Mouse (Mus musculus) MEL (cell line): ENCODE results near the gene Slco2a1.

Experiments used
- CTCF ChIP-seq, 3 experiments: IDR thresholded peaks in 2 of 3; conservative IDR thresholded peaks in 1 of 3; 2 replicates each; pipeline ENCODE4 v1.5.1; 2011 to 2012; ENCODE audit warnings: low read length in 3 of 3, low read depth in 2 of 3, mild to moderate bottlenecking in 2 of 3, improper control_type of control experiment in 1 of 3, inconsistent platforms in 1 of 3, mixed read lengths in 1 of 3, moderate library complexity in 1 of 3; ENCODE audit not compliant: control insufficient read depth in 1 of 3, insufficient read depth in 1 of 3, poor library complexity in 1 of 3, severe bottlenecking in 1 of 3
- E2F4 ChIP-seq: IDR thresholded peaks from 2 replicates; pipeline ENCODE4 v1.6.1; 2011; ENCODE audit warnings: low read depth, low read length, improper control_type of control experiment, borderline replicate concordance
- ELF1 ChIP-seq: IDR thresholded peaks from 2 replicates; pipeline ENCODE4 v1.6.1; 2014; ENCODE audit warnings: low read depth, mild to moderate bottlenecking, inconsistent platforms, low read length, improper control_type of control experiment, moderate library complexity
- EP300 ChIP-seq, 2 experiments: IDR thresholded peaks; 2 replicates each; pipeline ENCODE4 v1.6.1; 2011; ENCODE audit warnings: improper control_type of control experiment in 2 of 2, low read length in 2 of 2, low read depth in 1 of 2, mild to moderate bottlenecking in 1 of 2
- GATA1 ChIP-seq: IDR thresholded peaks from 2 replicates; pipeline ENCODE4 v1.6.1; 2011; ENCODE audit warnings: low read depth, low read length, improper control_type of control experiment
- HCFC1 ChIP-seq: IDR thresholded peaks from 2 replicates; pipeline ENCODE4 v1.6.1; 2012; ENCODE audit warnings: low read depth, mild to moderate bottlenecking, inconsistent platforms, low read length, improper control_type of control experiment, moderate library complexity
- NRF1 ChIP-seq: IDR thresholded peaks from 2 replicates; pipeline ENCODE4 v1.6.1; 2014; ENCODE audit warnings: low read depth, mild to moderate bottlenecking, inconsistent platforms, low read length, improper control_type of control experiment, moderate library complexity; ENCODE audit not compliant: poor library complexity, insufficient read depth, severe bottlenecking
- POLR2A ChIP-seq, 2 experiments: IDR thresholded peaks; 2 replicates each; pipeline ENCODE4 v1.6.1; 2011 to 2012; ENCODE audit warnings: low read length in 2 of 2, mild to moderate bottlenecking in 2 of 2, control low read depth in 1 of 2, improper control_type of control experiment in 1 of 2, low read depth in 1 of 2, moderate library complexity in 1 of 2; ENCODE audit not compliant: control insufficient read depth in 1 of 2, insufficient read depth in 1 of 2, poor library complexity in 1 of 2
- TAL1 ChIP-seq: IDR thresholded peaks from 2 replicates; pipeline ENCODE4 v1.6.1; 2012; ENCODE audit warnings: mild to moderate bottlenecking, inconsistent platforms, low read length, moderate library complexity, mixed read lengths
- USF1 ChIP-seq: IDR thresholded peaks from 2 replicates; pipeline ENCODE4 v1.6.1; 2014; ENCODE audit warnings: low read depth, mild to moderate bottlenecking, inconsistent platforms, low read length, improper control_type of control experiment, moderate library complexity
- ZC3H11A ChIP-seq: IDR thresholded peaks from 2 replicates; pipeline ENCODE4 v1.6.1; 2012; ENCODE audit warnings: low read depth, mild to moderate bottlenecking, inconsistent platforms, low read length, improper control_type of control experiment
- ZKSCAN1 ChIP-seq: IDR thresholded peaks from 2 replicates; pipeline ENCODE4 v1.6.1; 2012; ENCODE audit warnings: low read depth, mild to moderate bottlenecking, inconsistent platforms, low read length, improper control_type of control experiment, moderate library complexity
- ZMIZ1 ChIP-seq: IDR thresholded peaks from 2 replicates; pipeline ENCODE4 v1.6.1; 2012; ENCODE audit warnings: low read depth, mild to moderate bottlenecking, inconsistent platforms, low read length, improper control_type of control experiment, moderate library complexity

DNA sequence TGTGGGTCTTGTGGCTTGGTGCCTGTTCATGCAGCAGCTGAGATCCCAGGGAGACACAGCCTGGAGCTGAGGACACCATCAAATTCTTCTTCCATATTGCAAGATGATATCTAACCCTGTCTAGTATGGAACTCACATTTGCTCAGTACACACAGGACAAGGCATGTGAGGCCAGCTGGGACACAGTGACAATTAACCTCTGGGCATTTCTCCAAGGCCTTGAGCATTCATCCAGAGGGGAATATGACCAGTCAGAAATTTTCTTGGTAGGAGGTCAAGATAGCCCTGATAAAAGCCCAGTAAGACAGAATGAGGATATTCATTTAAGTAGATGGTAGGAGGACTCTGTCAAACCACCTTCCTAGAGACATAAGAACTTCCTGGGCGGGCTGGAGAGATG lies 56.9 kb downstream of the Slco2a1 start:
- TF ChIP-seq ELF1 (no peak), USF1 (no peak), CTCF (IDR thresholded peaks at IDR 0.05 in 2 of 3, conservative IDR thresholded peaks at IDR 0.05 in 1 of 3; ENCODE audit: control insufficient read depth in 1 of 3, insufficient read depth in 1 of 3, low read depth in 2 of 3, low read length in 3 of 3, poor library complexity in 1 of 3, severe bottlenecking in 1 of 3) (no peak), TAL1 (no peak), EP300 (IDR thresholded peaks at IDR 0.05; ENCODE audit: low read depth in 1 of 2, low read length in 2 of 2) (no peak), HCFC1 (no peak), ZKSCAN1 (no peak), POLR2A (IDR thresholded peaks at IDR 0.05; ENCODE audit: control insufficient read depth in 1 of 2, insufficient read depth in 1 of 2, low read depth in 1 of 2, low read length in 2 of 2, poor library complexity in 1 of 2) (no peak), ZMIZ1 (no peak), ZC3H11A (no peak), NRF1 (no peak), GATA1 (no peak), E2F4 (no peak)
